Mouse (Mus musculus) heart, postnatal 0 days (tissue): ENCODE data around the gene Smg9.

ENCODE experiments used
- CTCF ChIP-seq: IDR thresholded peaks from 2 replicates; pipeline ENCODE4 v1.5.1; 2016; ENCODE audit warnings: antibody characterized with exemption, control low read depth, low read depth
- EP300 ChIP-seq: IDR thresholded peaks from 2 replicates; pipeline ENCODE4 v1.6.1; 2016; ENCODE audit warnings: antibody characterized with exemption, low read depth

DNA sequence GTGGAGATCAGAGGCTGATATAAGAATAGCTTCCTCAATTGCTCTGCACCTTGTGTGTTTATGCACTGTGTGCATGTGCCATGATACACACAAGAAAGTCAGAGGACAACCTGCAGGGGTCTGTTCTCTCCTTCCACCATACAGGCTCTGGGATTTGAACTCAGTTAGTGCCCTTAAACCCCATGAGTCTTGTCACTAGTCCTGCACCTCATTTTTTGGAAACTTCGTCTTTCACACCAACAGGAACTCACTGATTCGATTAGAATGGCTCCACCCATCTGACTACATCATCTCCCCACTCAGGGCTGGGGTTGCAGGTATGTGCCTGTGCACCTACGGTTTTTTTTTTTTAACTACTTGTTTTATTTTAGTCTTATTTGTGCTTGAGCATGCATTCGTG lies 31.2 kb upstream of the Smg9 start:
- TF ChIP-seq CTCF (no peak), EP300 (no peak)
